Mouse (Mus musculus) neural tube, embryonic 13.5 days (tissue): ENCODE data around the gene Fbxo24. TPM values are rescaled to one million over a fixed set of nuclear protein-coding genes. Genes with fewer than 3 reads are reported as not detected.

Experiments
- ATAC-seq: fragments of 200-750 bp; cut with Nextera tagmentation; 2 replicates; pipeline ENCODE4 v1.8.0; 2017; ENCODE audit warnings: low read depth, mild to moderate bottlenecking, moderate TSS enrichment, moderate library complexity
- H3K27ac ChIP-seq: fragments of 300-500 bp; sonication (generic); replicated peaks from 2 replicates; pipeline ENCODE4 v1.5.1; 2015; ENCODE audit warnings: moderate library complexity, mild to moderate bottlenecking, inconsistent platforms
- H3K27me3 ChIP-seq: fragments of 300-500 bp; sonication (generic); 2 replicates; pipeline ENCODE4 v1.6.1; 2015; ENCODE audit warnings: mild to moderate bottlenecking, inconsistent platforms
- H3K36me3 ChIP-seq: fragments of 300-500 bp; sonication (generic); 2 replicates; pipeline ENCODE4 v1.6.1; 2015; ENCODE audit warnings: mild to moderate bottlenecking, inconsistent platforms
- H3K4me1 ChIP-seq: fragments of 300-500 bp; sonication (generic); replicated peaks from 2 replicates; pipeline ENCODE4 v1.6.1; 2015; ENCODE audit warnings: inconsistent platforms
- H3K4me2 ChIP-seq: fragments of 300-500 bp; sonication (generic); 2 replicates; pipeline ENCODE4 v1.6.1; 2015; ENCODE audit warnings: inconsistent platforms, mild to moderate bottlenecking, moderate library complexity
- H3K4me3 ChIP-seq: fragments of 300-500 bp; sonication (generic); 2 replicates; pipeline ENCODE4 v1.5.1; 2015; ENCODE audit warnings: mild to moderate bottlenecking, inconsistent platforms
- H3K9ac ChIP-seq: fragments of 300-500 bp; sonication (generic); 2 replicates; pipeline ENCODE4 v1.6.1; 2015; ENCODE audit warnings: moderate library complexity, mild to moderate bottlenecking, inconsistent platforms
- H3K9me3 ChIP-seq: fragments of 300-500 bp; sonication (generic); 2 replicates; pipeline ENCODE4 v1.6.1; 2016; ENCODE audit warnings: inconsistent platforms
- WGBS: fragments of 180-500 bp; shearing (Covaris S2); methylation state at CpG from one replicate; pipeline ENCODE4 v1.1.7; 2015; 5-methylcytosine and 5-hydroxymethylcytosine counted together
- polyA plus RNA-seq: library from polyadenylated mRNA; unstranded; fragments of >200 nt; fragmentation: Nextera tagmentation; extraction: Ambion mirVana; gene quantifications from 2 replicates; pipeline ENCODE4 v1.2.1, GENCODE M21; 2015

The Fbxo24 gene
- polyA plus RNA-seq, 1 experiment from 2014 or later: 0.20 TPM

GRCm38 (mm10) chr5:137598100-137598826 is 30.5 kb downstream of the Fbxo24 start:
- no peak for ATAC-seq
- no peak overlapping the region for H3K4me2 ChIP-seq
- H3K9ac ChIP-seq: no peak overlapping the region
- H3K36me3 ChIP-seq: peaks cover 17% of the 10 kb centered on the region
- H3K4me1 ChIP-seq: peaks cover 38% of the 10 kb centered on the region
- 86% methylated on average over 2 of the region's 2 CpGs for WGBS
- H3K27me3 ChIP-seq: no peaks in the 10 kb centered on the region
- H3K4me3 ChIP-seq: no peak overlapping the region
- H3K27ac ChIP-seq: no peak overlapping the region
- no peaks in the 10 kb centered on the region for H3K9me3 ChIP-seq

- 97% methylated on average over 6 of the region's 6 CpGs for WGBS
- no peak overlapping the region for H3K27ac ChIP-seq
- H3K36me3 ChIP-seq: peaks cover 17% of the 10 kb centered on the region
- peaks cover 32% of the 10 kb centered on the region for H3K4me1 ChIP-seq
- H3K4me2 ChIP-seq: no peak overlapping the region
- H3K9me3 ChIP-seq: no peaks in the 10 kb centered on the region
- H3K4me3 ChIP-seq: no peak overlapping the region
- H3K27me3 ChIP-seq: no peaks in the 10 kb centered on the region
- H3K9ac ChIP-seq: no peak overlapping the region
- no peak for ATAC-seq
Measured at GRCm38 (mm10) chr5:137597625-137598024, 31.2 kb downstream of the Fbxo24 start.

GRCm38 (mm10) chr5:137596601-137597261 is 32.1 kb downstream of the Fbxo24 start:
- Histone ChIP-seq H3K4me3 (peak overlapping the region; percentile 15), H3K4me2 (peak overlapping the region; percentile 39)
- WGBS: 42% methylated on average over 30 of the region's 30 CpGs

GRCm38 (mm10) chr5:137595921-137596320 is 32.9 kb downstream of the Fbxo24 start:
- Histone ChIP-seq H3K36me3 (peaks cover 17% of the 10 kb centered on the region), H3K27me3 (no peaks in the 10 kb centered on the region), H3K27ac (no peak overlapping the region), H3K4me1 (peaks cover 20% of the 10 kb centered on the region), H3K9me3 (no peaks in the 10 kb centered on the region), H3K9ac (no peak overlapping the region), H3K4me2 (no peak overlapping the region), H3K4me3 (no peak overlapping the region)
- WGBS: 79% methylated on average over 7 of the region's 7 CpGs
- no peak for ATAC-seq

More at GRCm38 (mm10) chr5:137596601-137597261, 32.1 kb downstream of the Fbxo24 start:
- H3K27me3 ChIP-seq: no peaks in the 10 kb centered on the region
- H3K4me1 ChIP-seq: peaks cover 23% of the 10 kb centered on the region
- H3K9me3 ChIP-seq: no peaks in the 10 kb centered on the region
- no peak overlapping the region for H3K27ac ChIP-seq
- 0 out of 2 replicates have a peak overlapping the region, but pooled peaks have one; percentile 1 for H3K9ac ChIP-seq
- no peak for ATAC-seq
- H3K36me3 ChIP-seq: peaks cover 17% of the 10 kb centered on the region

GRCm38 (mm10) chr5:137590507-137590906 is 38.3 kb downstream of the Fbxo24 start:
- H3K27me3 ChIP-seq: no peaks in the 10 kb centered on the region
- no peaks in the 10 kb centered on the region for H3K4me1 ChIP-seq
- no peak overlapping the region for H3K4me3 ChIP-seq
- no peaks in the 10 kb centered on the region for H3K36me3 ChIP-seq
- 75% methylated on average over 5 of the region's 5 CpGs for WGBS
- H3K9me3 ChIP-seq: no peaks in the 10 kb centered on the region
- ATAC-seq: no peak
- H3K4me2 ChIP-seq: no peak overlapping the region
- H3K27ac ChIP-seq: no peak overlapping the region
- no peak overlapping the region for H3K9ac ChIP-seq

- Histone ChIP-seq H3K4me2 (no peak overlapping the region), H3K4me3 (no peak overlapping the region), H3K9me3 (no peaks in the 10 kb centered on the region), H3K9ac (no peak overlapping the region), H3K27ac (no peak overlapping the region), H3K27me3 (peaks cover 17% of the 10 kb centered on the region), H3K4me1 (peaks cover 20% of the 10 kb centered on the region), H3K36me3 (no peaks in the 10 kb centered on the region)
- WGBS: 33% methylated on average over 8 of the region's 8 CpGs
- ATAC-seq: no peak
Measured at GRCm38 (mm10) chr5:137584976-137585375, 43.8 kb downstream of the Fbxo24 start.

GRCm38 (mm10) chr5:137583670-137584169 is 45.1 kb downstream of the Fbxo24 start:
- peak overlapping the region; percentile 73 for H3K27ac ChIP-seq

GRCm38 (mm10) chr5:137582702-137583101 is 46.1 kb downstream of the Fbxo24 start:
- Histone ChIP-seq H3K4me3 (no peak overlapping the region; the same call in 1 of the 2 replicates), H3K9ac (peak overlapping the region; percentile 67), H3K9me3 (no peaks in the 10 kb centered on the region), H3K27ac (no peak overlapping the region), H3K36me3 (no peaks in the 10 kb centered on the region), H3K27me3 (peaks cover 17% of the 10 kb centered on the region), H3K4me2 (peak overlapping the region; percentile 61), H3K4me1 (peaks cover 20% of the 10 kb centered on the region)
- WGBS: 43% methylated on average over 8 of the region's 8 CpGs
- 0 out of 2 replicates have a peak, but pooled peaks have one; percentile 20 for ATAC-seq

More at GRCm38 (mm10) chr5:137583670-137584169, 45.1 kb downstream of the Fbxo24 start:
- WGBS: 19% methylated on average over 27 of the region's 27 CpGs
- Histone ChIP-seq H3K9me3 (no peaks in the 10 kb centered on the region), H3K4me2 (peak overlapping the region; percentile 61), H3K4me1 (peaks cover 20% of the 10 kb centered on the region), H3K27me3 (peaks cover 17% of the 10 kb centered on the region), H3K36me3 (no peaks in the 10 kb centered on the region), H3K4me3 (peak overlapping the region; percentile 38), H3K9ac (peak overlapping the region; percentile 67)
- peak; percentile 84 for ATAC-seq

- no peak overlapping the region for H3K4me2 ChIP-seq
- no peaks in the 10 kb centered on the region for H3K9me3 ChIP-seq
- no peak overlapping the region for H3K27ac ChIP-seq
- H3K36me3 ChIP-seq: no peaks in the 10 kb centered on the region
- H3K4me3 ChIP-seq: no peak overlapping the region
- ATAC-seq: no peak
- no peak overlapping the region for H3K9ac ChIP-seq
- 81% methylated on average over 6 of the region's 6 CpGs for WGBS
- peaks cover 17% of the 10 kb centered on the region for H3K27me3 ChIP-seq
- H3K4me1 ChIP-seq: peaks cover 20% of the 10 kb centered on the region
Measured at GRCm38 (mm10) chr5:137580246-137580645, 48.6 kb downstream of the Fbxo24 start.

- H3K4me3 ChIP-seq: peak overlapping the region; percentile 20; the same call in 1 of the 2 replicates
- WGBS: 7% methylated on average over 27 of the region's 27 CpGs
- H3K27ac ChIP-seq: no peak overlapping the region
- no peaks in the 10 kb centered on the region for H3K9me3 ChIP-seq
- peak; percentile 63 for ATAC-seq
- H3K4me2 ChIP-seq: peak overlapping the region; percentile 51
- peaks cover 9% of the 10 kb centered on the region for H3K27me3 ChIP-seq
- H3K36me3 ChIP-seq: no peaks in the 10 kb centered on the region
- H3K9ac ChIP-seq: peak overlapping the region; percentile 54
- H3K4me1 ChIP-seq: 0 out of 2 replicates have a peak, but pooled peaks cover 6% of the 10 kb centered on the region
Measured at GRCm38 (mm10) chr5:137574470-137574901, 54.3 kb downstream of the Fbxo24 start.

- Histone ChIP-seq H3K27me3 (peaks cover 9% of the 10 kb centered on the region), H3K36me3 (peaks cover 19% of the 10 kb centered on the region), H3K9me3 (no peaks in the 10 kb centered on the region), H3K4me3 (no peak overlapping the region), H3K4me2 (no peak overlapping the region), H3K27ac (no peak overlapping the region), H3K9ac (no peak overlapping the region), H3K4me1 (0 out of 2 replicates have a peak, but pooled peaks cover 6% of the 10 kb centered on the region)
- WGBS: 84% methylated on average over 17 of the region's 17 CpGs
- ATAC-seq: no peak
Measured at GRCm38 (mm10) chr5:137570691-137571586, 57.9 kb downstream of the Fbxo24 start.
